Mouse (Mus musculus): ENCODE data around the gene Ppm1l. TPM values are rescaled to one million over a fixed set of nuclear protein-coding genes. Genes with fewer than 3 reads are reported as not detected.

Ppm1l gene
- total and polyA plus RNA-seq, 3 experiments: 7.6 to 31.3 (median 24.1) TPM

GRCm38 (mm10) chr3:69454330-69454729 lies 137.7 kb downstream of the Ppm1l start:
- Histone ChIP-seq H3K27me3 (ENCODE audit: control insufficient read depth, insufficient read depth, low read length) (no peaks in the 10 kb centered on the region), H3K4me1 (ENCODE audit: control insufficient read depth, insufficient read depth, low read length) (no peaks in the 10 kb centered on the region), H3K9ac (ENCODE audit: low read depth, low read length) (no peak overlapping the region), H3K27ac (no peak overlapping the region), H3K79me2 (replicated peaks; ENCODE audit: control insufficient read depth, insufficient read depth, low read length) (no peaks in the 10 kb centered on the region), H3K36me3 (ENCODE audit: control insufficient read depth, insufficient read depth, low read length) (no peaks in the 10 kb centered on the region), H3K4me3 (no peak overlapping the region)
- 0 out of 2 replicates have a peak, but pooled peaks have one; percentile 3 for TF ChIP-seq CTCF (IDR thresholded peaks at IDR 0.05)
- no peak for TF ChIP-seq EP300 (IDR thresholded peaks at IDR 0.05; ENCODE audit: insufficient read depth, low read depth, low read length)
- no peak for DNase-seq
- intact Hi-C loops (cut with DNase I): no loop called here
- 75% methylated on average over 3 of the region's 3 CpGs for WGBS

- peaks cover 2% of the 10 kb centered on the region; the same call in 1 of the 2 replicates for H3K4me1 ChIP-seq (ENCODE audit: control insufficient read depth, insufficient read depth, low read length)
- no peak for DNase-seq
- intact Hi-C loops (cut with DNase I): no loop called here
- WGBS: 78% methylated on average over 5 of the region's 5 CpGs
- H3K36me3 ChIP-seq (ENCODE audit: control insufficient read depth, insufficient read depth, low read length): no peaks in the 10 kb centered on the region
- no peak for TF ChIP-seq CTCF (IDR thresholded peaks at IDR 0.05)
- no peak overlapping the region for H3K9ac ChIP-seq (ENCODE audit: low read depth, low read length)
- no peaks in the 10 kb centered on the region for H3K79me2 ChIP-seq (replicated peaks; ENCODE audit: control insufficient read depth, insufficient read depth, low read length)
- no peaks in the 10 kb centered on the region for H3K27me3 ChIP-seq (ENCODE audit: control insufficient read depth, insufficient read depth, low read length)
- no peak overlapping the region for H3K27ac ChIP-seq
- H3K4me3 ChIP-seq: no peak overlapping the region
Measured at GRCm38 (mm10) chr3:69456071-69456470, 139.4 kb downstream of the Ppm1l start.

- H3K4me1 ChIP-seq (ENCODE audit: control insufficient read depth, insufficient read depth, low read length): peaks cover 2% of the 10 kb centered on the region; the same call in 1 of the 2 replicates
- H3K79me2 ChIP-seq (replicated peaks; ENCODE audit: control insufficient read depth, insufficient read depth, low read length): no peaks in the 10 kb centered on the region
- 71% methylated on average over 6 of the region's 6 CpGs for WGBS
- intact Hi-C loops (cut with DNase I): no loop called here
- no peak for DNase-seq
- no peak overlapping the region for H3K27ac ChIP-seq
- TF ChIP-seq POLR2A (IDR thresholded peaks at IDR 0.05; ENCODE audit: insufficient read depth, low read depth, low read length): no peak
- no peak for TF ChIP-seq CTCF (IDR thresholded peaks at IDR 0.05)
- no peak for TF ChIP-seq EP300 (IDR thresholded peaks at IDR 0.05; ENCODE audit: insufficient read depth, low read depth, low read length)
- no peak overlapping the region for H3K9ac ChIP-seq (ENCODE audit: low read depth, low read length)
- H3K4me3 ChIP-seq: no peak overlapping the region
- no peaks in the 10 kb centered on the region for H3K27me3 ChIP-seq (ENCODE audit: control insufficient read depth, insufficient read depth, low read length)
- H3K36me3 ChIP-seq (ENCODE audit: control insufficient read depth, insufficient read depth, low read length): no peaks in the 10 kb centered on the region
Measured at GRCm38 (mm10) chr3:69458756-69459155, 142.1 kb downstream of the Ppm1l start.

- Histone ChIP-seq H3K27me3 (ENCODE audit: control insufficient read depth, insufficient read depth, low read length) (no peaks in the 10 kb centered on the region), H3K4me1 (ENCODE audit: control insufficient read depth, insufficient read depth, low read length) (peaks cover 2% of the 10 kb centered on the region; the same call in 1 of the 2 replicates), H3K79me2 (replicated peaks; ENCODE audit: control insufficient read depth, insufficient read depth, low read length) (no peaks in the 10 kb centered on the region), H3K27ac (no peak overlapping the region), H3K4me3 (no peak overlapping the region), H3K36me3 (ENCODE audit: control insufficient read depth, insufficient read depth, low read length) (no peaks in the 10 kb centered on the region), H3K9ac (ENCODE audit: low read depth, low read length) (no peak overlapping the region)
- WGBS: 84% methylated on average over 1 of the region's 1 CpGs
- DNase-seq: no peak
- intact Hi-C loops (cut with DNase I): no loop called here
- no peak for TF ChIP-seq CTCF (IDR thresholded peaks at IDR 0.05)
- no peak for TF ChIP-seq EP300 (IDR thresholded peaks at IDR 0.05; ENCODE audit: insufficient read depth, low read depth, low read length)
- no peak for TF ChIP-seq POLR2A (IDR thresholded peaks at IDR 0.05; ENCODE audit: insufficient read depth, low read depth, low read length)
Measured at GRCm38 (mm10) chr3:69461956-69462355, 145.3 kb downstream of the Ppm1l start.

- no peaks in the 10 kb centered on the region for H3K36me3 ChIP-seq (ENCODE audit: control insufficient read depth, insufficient read depth, low read length)
- no peak overlapping the region for H3K9ac ChIP-seq (ENCODE audit: low read depth, low read length)
- no peak overlapping the region for H3K27ac ChIP-seq
- H3K27me3 ChIP-seq (ENCODE audit: control insufficient read depth, insufficient read depth, low read length): no peaks in the 10 kb centered on the region
- H3K79me2 ChIP-seq (replicated peaks; ENCODE audit: control insufficient read depth, insufficient read depth, low read length): no peaks in the 10 kb centered on the region
- no peak overlapping the region for H3K4me3 ChIP-seq
- intact Hi-C loops (cut with DNase I): no loop called here
- no peak for DNase-seq
- H3K4me1 ChIP-seq (ENCODE audit: control insufficient read depth, insufficient read depth, low read length): peaks cover 1% of the 10 kb centered on the region; the same call in 1 of the 2 replicates
- 88% methylated on average over 4 of the region's 4 CpGs for WGBS
- no peak for TF ChIP-seq POLR2A (IDR thresholded peaks at IDR 0.05; ENCODE audit: insufficient read depth, low read depth, low read length)
- TF ChIP-seq EP300 (IDR thresholded peaks at IDR 0.05; ENCODE audit: insufficient read depth, low read depth, low read length): no peak
- no peak for TF ChIP-seq CTCF (IDR thresholded peaks at IDR 0.05)
Measured at GRCm38 (mm10) chr3:69465751-69466150, 149.1 kb downstream of the Ppm1l start.

- DNase-seq: no peak
- H3K27ac ChIP-seq: no peak overlapping the region
- H3K9ac ChIP-seq (ENCODE audit: low read depth, low read length): no peak overlapping the region
- intact Hi-C loops (cut with DNase I): no loop called here
- no peak overlapping the region for H3K4me3 ChIP-seq
- H3K27me3 ChIP-seq (ENCODE audit: control insufficient read depth, insufficient read depth, low read length): no peaks in the 10 kb centered on the region
- TF ChIP-seq EP300 (IDR thresholded peaks at IDR 0.05; ENCODE audit: insufficient read depth, low read depth, low read length): no peak
- no peak for TF ChIP-seq CTCF (IDR thresholded peaks at IDR 0.05)
- no peak for TF ChIP-seq POLR2A (IDR thresholded peaks at IDR 0.05; ENCODE audit: insufficient read depth, low read depth, low read length)
- H3K79me2 ChIP-seq (replicated peaks; ENCODE audit: control insufficient read depth, insufficient read depth, low read length): no peaks in the 10 kb centered on the region
- H3K4me1 ChIP-seq (ENCODE audit: control insufficient read depth, insufficient read depth, low read length): peaks cover 1% of the 10 kb centered on the region; the same call in 1 of the 2 replicates
- WGBS: 50% methylated on average over 9 of the region's 9 CpGs
- no peaks in the 10 kb centered on the region for H3K36me3 ChIP-seq (ENCODE audit: control insufficient read depth, insufficient read depth, low read length)
Measured at GRCm38 (mm10) chr3:69468280-69469008, 151.8 kb downstream of the Ppm1l start.

Measured in heart, adult 2 months (tissue).